Mouse (Mus musculus) spleen, embryonic (tissue): ENCODE data around the gene Frat2.

Source experiments
- CTCF ChIA-PET: fragments of 350-600 bp; sonication (Branson Sonifier 250); formaldehyde crosslinking; loops from one replicate; lab custom pipeline; 2022; lab: Charles Lee

Gene Frat2

DNA sequence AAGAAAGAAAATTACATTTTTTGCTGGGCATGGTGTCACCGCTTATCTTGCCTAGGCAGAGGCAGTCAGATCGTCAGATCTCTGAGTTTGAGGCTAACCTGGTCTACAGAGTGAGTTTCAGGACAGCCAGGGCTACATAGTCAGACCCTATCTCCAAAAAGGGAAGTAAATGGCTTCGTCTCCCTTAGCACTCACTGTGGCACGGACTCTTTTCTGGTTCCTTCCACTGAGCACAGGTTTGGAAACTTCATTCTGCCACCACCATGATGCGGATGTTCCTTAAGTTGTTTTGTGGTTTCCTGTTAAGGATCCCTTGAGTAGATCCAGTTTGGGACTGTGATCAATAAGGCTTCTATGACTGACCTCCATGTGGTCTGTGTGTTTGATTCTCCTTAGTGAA, 23.0 kb downstream of the Frat2 start:
- CTCF ChIA-PET: interaction anchor here (0.6 kb wide), 1 partner anchor 24 kb away, joined by 4 read pairs; no protein-coding TSS in a partner anchor

DNA sequence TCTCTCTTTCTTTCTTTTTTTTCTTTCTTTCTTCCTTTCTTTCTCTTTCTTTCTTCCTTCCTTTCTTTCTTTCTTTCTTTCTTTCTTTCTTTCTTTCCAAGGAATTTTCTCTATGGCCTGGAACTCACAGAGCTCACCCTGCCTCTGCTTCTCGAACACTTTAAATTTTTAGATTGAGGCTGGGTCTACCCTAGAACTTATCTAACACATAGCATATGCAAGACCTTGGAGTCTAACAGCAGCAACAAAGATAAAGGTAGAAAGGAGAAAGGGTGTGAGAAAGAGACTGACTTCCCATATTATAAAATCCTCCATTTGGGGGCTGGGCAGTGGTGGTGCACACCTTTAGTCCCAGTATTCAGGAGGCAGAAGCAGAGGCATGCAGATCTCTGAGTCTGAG, 25.3 kb downstream of the Frat2 start:
- CTCF ChIA-PET: no interaction called here

DNA sequence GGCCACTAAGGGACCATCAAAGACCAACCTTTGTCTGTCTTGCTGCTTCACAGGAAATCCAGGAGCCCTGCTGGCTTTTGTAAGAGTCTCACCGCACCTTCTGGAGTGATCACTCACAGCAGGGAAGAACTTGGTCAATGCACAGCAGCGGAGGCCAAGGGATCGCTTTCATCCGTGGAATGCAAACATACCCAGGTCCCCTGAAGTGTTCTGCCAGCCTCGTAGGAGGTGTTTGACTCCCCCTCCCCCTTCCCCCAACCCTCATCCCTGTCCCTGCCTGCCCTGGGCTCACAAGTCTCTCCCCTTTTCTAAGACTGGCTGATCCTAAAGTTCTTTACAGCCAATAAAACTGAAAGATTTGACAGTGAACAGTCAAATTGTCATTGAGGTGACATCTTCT, 26.5 kb downstream of the Frat2 start:
- CTCF ChIA-PET: no interaction called here

DNA sequence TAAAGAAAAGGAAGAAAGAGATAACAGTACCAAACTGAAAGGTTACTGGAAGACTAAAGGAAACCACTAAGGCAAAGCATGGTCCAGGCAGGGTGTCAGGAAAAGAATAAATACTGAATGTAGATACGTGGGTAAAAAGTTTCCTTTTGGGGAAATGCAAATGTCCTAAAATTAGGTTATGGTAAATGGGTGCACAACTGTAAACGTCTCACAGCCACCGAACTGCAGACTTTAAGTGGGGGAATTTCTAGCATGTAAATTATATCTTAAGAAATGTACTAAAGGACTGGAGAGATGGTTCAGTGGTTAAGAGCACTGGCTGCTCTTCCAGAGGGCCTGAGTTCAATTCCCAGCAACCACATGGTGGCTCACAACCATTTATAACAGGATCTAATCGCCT, 29.2 kb downstream of the Frat2 start:
- CTCF ChIA-PET: no interaction called here

DNA sequence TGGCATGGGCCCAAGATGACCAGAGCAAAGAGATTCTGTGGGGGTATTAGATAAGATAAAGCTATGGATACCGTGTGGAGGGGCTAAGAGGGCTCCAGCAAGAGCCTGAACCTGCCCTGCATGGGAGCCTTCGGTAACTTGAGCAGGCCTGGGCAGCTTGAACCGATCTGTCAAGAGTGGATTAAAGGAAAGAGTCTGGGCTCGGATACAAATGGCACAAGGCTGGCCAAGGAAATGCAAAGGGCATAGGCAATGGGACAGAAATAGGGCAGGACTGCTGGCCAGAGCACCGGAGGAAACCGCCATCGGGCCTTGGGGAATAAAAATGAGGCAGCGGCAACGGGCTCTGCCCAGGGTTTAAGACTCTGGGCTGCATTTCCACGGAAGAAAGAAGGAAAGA, 30.6 kb downstream of the Frat2 start:
- CTCF ChIA-PET: no interaction called here

DNA sequence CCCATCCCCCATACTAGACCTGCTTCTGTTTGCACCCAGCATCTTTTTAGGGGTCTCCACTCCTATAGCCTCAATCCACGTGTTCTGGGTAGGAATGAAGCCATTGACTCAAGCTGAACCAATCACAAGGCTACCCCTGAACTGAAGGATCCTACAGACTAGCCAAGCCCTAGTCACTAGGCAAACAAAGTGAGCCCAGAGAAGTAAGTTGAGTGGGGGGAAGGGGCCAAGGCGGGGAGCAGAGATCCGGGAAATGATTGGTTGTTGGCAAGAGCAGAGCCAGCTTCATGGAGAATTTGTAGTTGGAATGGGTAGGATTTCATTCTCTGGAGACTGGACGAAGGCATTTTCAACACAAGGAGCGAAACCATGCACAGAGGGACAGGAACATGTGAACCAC, 31.0 kb downstream of the Frat2 start:
- CTCF ChIA-PET: no interaction called here

DNA sequence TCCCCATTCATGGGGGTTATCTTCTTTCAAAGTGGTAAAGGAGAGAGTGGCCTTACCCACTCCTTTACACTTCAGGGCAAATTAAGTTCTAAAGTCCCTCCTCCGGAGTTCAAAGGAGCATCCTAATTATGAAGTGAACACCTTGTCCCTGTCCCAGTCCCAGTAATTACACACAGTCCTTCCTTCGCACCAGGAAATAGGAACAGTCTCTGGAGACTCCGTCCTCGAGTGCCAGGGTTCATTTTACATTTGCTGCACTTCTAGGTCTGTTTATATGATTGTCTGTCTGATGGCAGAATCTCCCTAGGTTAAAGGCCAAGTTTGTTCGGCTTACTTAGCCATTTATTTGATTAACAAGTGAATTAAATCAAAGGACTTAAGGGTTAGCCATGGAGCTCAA, 31.5 kb downstream of the Frat2 start:
- CTCF ChIA-PET: no interaction called here

DNA sequence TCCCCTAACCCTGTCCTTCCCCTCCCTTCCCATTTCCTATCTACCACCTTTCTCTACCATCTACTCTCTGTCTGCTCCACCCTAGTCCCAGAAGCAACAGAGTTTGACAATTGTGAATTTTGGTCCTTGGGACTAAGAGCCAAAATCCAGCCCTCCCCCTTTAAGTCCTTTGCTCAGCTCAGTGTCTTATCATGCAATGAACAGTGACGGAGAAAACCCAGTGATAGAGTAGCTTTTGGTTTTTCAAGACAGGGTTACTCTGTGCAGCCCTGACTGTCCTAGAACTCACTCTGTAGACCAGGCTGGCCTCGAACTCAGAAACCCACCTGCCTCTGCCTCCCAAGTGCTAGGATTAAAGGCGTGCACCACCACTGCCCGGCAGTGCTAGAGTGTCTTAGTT, 34.6 kb downstream of the Frat2 start:
- CTCF ChIA-PET: no interaction called here

DNA sequence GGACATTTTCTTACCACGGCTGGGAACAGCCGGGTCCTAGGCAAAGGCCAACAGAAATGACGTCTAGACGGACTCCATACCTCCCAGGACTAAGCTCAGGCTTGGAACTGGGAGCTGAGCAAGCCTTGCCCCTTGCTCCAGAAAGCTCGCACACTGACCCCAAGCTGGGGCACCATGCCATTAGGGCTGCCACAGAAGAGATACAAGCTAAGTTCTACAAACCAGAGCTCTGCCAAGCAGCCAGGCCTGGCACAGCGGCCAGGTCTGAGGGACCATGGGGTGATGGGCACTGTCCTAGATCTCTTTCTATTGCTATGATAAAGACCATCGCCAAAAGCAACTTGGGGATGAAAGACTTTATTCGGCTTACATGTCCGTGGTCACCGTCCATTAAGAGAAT, 35.4 kb downstream of the Frat2 start:
- CTCF ChIA-PET: interaction anchor here (0.7 kb wide), 1 partner anchor 35 kb away, joined by 4 read pairs; no protein-coding TSS in a partner anchor

DNA sequence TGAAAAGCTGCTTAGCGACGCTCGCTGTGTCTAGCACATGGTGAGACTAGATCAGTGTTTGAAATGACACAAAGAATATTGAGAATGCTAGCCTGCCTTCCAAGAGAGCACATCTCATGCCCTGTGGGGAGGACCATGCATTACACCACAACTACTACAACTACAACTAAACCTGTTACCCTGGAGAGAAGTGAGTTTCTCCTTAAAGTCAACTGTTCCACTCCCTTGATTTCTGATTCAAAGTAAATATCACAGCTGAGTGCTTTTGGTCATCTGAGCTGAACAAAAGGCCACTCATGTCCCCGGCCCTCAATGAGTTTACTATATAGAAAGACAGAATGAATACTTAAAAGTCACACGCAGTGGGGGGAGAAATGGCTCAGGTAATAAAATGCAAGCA, 37.9 kb downstream of the Frat2 start:
- CTCF ChIA-PET: no interaction called here

DNA sequence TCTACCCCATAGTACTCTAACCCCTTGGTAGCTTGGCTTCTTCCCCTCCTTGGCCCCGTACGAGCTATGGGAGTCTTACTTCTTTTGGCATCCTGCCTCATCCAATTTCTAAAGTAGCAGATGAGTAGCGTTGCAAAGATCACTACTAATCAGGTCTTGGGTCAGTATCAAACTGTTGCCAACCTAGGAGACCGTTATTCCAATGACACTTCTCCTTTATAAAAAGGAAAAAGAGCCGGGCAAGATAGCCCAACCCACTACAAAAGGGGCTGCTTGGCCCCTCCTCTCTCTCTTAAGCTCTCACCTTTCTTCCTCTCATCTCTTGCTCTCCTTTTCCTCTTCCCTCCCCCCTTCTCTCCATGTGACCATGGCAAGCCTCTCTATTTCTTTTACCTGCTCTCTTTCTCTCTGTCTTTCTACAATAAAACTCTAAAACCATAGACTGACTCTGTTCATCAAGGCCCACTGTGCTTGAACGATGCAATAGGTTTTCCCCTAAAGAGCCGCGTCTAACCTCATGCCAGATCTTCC, 39.8 kb downstream of the Frat2 start:
- CTCF ChIA-PET: no interaction called here

DNA sequence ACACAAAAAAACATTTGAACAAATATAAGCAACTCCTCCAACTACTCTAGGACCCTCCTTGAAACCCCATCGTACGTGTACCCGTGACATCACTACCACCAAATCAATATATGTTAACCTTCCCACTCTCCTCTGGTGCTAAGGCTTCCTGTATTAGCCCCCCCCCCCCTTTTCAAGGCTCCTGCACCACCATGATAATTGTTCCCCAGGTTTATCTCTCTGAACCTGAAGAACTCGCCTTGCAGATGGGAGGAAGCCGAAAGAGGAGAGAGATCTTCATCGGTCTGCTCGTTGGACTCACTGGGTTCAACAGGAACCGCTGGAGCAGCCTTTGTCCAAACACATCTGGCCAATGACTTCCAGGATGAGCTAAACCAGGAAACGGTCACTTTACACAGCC, 40.4 kb downstream of the Frat2 start:
- CTCF ChIA-PET: interaction anchor here (0.7 kb wide), 1 partner anchor 87 kb away, joined by 3 read pairs; no protein-coding TSS in a partner anchor

DNA sequence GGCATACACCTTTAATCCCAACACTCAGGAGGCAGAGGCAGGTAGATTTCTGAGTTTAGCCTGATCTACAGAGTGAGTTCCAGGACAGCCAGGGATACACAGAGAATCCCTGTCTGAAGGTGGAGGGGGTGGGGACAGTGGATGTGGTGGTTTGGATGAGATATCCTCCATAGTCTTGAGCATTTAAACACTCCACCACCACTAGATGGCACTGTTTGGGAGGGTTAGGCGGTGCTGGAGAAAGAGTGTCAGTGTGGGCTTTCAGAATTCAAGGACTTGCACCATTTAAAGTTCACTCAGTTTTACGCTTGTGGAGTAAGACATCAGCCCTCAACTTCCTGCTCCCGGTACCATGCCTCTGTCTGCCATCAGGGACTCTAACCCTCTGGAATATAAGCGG, 42.1 kb downstream of the Frat2 start:
- CTCF ChIA-PET: no interaction called here

DNA sequence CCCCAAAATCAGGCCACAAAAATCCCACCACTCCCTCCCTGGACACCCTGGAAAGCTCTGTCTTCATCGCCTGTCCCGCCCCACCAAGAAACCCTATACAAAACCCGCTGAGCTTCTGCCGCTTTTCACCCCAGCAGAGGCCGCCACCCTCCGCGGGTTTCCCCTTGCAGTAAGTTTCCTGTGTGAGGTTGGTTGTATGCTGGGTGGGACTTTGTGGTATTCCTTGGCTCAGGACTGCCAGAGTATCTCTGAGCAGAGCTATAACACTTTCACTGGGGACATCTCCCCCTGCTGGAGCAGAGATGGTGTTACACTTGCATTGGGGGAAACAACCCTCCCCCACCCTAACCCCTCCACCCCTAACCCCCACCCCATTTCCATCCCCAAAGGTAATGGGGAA, 44.6 kb downstream of the Frat2 start:
- CTCF ChIA-PET: interaction anchor here (0.6 to 0.7 kb wide), 4 partner anchors 57 to 392 kb away, joined by 3 to 4 read pairs (median 4); no protein-coding TSS in a partner anchor

DNA sequence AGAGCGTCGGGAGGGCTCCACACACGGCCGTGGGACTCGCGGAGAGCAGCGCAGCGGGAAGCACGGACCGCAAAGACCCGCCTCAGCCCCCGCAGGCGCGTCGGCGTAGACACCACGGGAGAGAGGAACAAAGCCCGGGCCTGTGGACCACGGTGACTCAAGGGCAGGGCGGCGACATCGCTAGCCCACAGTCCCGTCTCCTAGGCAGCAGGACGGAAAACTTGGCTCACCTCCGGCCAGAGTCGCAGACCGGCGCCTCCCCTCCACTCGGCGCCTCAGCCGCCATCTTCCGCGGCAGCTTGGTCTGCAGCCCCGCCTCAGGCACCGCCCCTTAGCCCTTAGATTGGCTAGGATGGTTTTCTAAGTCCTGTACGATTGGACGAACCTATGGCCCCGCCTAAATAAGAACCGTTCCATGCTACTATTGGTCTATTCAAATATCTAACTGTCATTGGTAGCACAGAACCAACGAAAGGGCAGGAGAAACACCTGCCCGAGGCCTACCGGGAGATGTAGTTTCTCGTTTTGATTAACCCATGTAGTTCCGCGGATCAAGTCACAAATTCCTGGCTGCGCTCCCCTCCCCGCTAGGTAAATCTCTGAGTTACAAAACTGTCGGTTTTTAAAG, 46.1 kb downstream of the Frat2 start, which contains the start of gene Arhgap19:
Arhgap19 (minus strand) TSS at position 306 of the 628 bp plus-strand sequence.
- CTCF ChIA-PET: no interaction called here

DNA sequence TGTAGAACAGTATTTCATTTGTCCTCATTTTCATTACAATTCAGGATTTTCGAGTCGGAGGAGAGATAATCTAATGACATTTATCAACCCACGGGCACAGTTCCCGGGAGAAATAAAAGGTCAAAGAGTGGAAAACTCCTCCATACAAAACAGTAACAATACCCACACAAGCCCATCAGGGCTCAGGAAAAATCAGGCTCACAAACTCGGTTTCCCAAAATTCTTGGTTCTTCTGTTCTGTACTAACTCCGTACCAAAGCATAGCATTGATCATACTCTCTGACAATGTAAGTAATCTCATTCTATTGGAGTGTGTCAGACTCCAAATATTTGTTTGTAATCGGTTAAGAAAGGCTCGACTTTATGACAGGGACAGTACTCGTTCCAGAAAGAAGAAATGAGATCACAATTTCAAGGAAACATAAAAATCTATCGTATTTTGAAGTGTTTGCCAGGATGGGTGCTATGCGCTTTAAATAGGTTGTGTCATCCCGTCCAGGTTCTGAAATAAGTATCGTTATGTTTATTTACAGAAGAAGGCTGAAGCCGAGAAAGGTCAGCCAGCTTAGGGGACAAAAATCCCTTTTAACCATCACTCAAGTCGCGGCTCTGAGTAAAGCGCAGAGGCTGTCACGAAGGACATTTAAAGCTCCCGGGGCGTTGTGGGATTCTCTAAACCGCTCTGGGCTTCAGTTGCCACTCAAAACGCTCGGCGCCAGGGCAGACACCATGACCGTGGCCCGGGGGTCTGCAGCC, 46.8 kb downstream of the Frat2 start:
- CTCF ChIA-PET: no interaction called here

DNA sequence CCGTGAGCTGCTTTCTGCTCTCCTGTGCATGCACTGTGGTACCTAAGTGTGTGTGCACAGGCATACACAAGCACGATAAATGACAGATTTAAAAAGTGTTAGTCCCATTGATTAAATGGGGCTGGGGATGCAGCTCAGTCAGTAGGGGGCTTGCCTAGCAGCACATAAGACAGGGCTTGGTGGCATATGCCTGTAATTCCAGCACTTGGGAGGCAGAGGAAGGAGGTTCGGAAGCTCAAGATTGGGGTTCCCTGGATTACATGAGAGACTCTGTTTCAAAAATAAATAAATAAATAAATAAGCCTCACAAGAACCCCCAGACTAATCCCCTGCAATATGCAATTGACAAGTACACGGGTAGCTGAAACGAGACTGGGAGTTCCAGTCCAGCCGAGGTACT, 47.5 kb downstream of the Frat2 start:
- CTCF ChIA-PET: no interaction called here

DNA sequence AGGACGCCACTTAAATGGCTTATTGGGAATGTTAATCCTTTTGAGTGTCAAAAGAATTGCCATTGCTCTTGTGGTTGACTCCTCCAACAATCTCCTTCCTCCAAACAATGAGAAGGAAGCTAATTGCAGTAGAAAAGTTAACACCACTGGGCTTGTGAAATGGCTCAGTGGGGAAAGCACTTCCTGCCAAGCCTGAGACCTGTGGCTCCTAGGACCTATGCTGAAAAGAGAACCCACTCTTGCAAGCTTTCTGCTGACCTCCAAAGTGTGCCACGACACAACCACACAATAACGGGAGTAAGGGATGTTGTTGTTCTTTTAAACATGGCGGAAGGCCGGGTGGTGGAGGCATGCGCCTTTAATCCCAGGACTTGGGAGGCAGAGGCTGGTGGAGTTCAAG, 50.4 kb downstream of the Frat2 start:
- CTCF ChIA-PET: interaction anchor here (0.7 kb wide), 1 partner anchor 98 kb away, joined by 8 read pairs; no protein-coding TSS in a partner anchor

DNA sequence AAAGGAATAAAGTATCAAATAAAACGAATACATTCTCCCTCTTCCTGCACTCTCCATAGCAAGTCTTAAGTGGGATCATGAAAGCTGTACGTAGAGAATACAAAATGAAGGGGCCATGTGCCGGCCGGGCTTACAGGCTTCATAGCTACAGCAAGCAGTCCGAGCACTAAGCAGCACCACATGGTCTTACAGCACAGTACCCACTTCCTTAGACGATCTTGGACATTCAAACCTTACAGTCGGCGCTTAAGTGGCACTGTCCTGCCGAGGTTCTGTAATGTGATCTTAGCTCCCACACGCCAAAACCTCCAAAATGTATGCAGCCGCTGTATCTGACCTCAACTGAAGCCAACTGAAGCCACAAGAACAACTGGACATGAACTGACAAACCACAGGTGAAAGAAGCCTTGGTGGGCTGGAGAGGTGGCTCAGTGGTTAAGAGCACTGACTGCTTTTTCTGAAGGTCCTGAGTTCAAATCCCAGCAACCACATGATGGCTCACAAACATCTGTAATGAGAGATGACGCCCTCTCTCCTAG, 51.1 kb downstream of the Frat2 start:
- CTCF ChIA-PET: no interaction called here

DNA sequence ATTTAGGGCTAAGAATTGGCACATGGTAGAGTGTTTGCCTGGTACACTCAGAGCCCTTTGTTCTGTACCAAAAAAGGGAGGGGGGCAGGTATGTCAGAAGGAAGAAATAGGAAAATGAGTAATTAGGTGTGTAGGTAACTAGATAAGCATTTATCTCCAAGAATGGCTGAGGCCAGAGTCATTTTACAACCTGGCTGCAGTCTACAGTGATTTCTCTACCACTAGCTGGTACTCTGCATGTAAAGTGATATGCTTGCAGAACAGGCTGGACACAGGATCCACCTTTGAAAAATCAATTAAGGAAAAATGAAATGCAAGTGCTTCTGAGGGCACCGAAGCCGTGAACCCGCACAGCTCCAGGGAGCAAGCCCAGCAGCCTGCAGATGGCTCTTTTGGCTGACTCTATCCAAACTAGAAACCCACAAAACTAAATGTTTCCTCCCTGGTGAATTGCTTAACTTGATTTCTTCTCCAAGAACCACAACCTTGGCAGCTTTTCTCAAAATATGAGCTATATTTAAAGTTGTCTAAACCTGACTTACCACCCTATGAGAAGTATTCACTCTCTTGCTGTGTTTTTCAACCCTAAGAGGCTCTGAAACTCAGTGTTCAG, 51.7 kb downstream of the Frat2 start:
- CTCF ChIA-PET: no interaction called here
